Mouse (Mus musculus) embryonic fibroblast, embryonic 13.5 days (primary cell): ENCODE measurements at regions not wholly inside any gene's neighbourhood (a gene's known extent, or its start where the extent isn't known, plus 50 kb on each side); places are given as distances from the start of the nearest gene placed in this dataset.

Experiments used
- CTCF ChIP-seq: IDR thresholded peaks from 2 replicates; pipeline ENCODE4 v1.5.1; 2011; ENCODE audit warnings: mild to moderate bottlenecking, control low read depth, low read length, moderate library complexity, borderline replicate concordance; ENCODE audit not compliant: insufficient read depth
- POLR2A ChIP-seq: IDR thresholded peaks from 2 replicates; pipeline ENCODE4 v1.6.1; 2011; ENCODE audit warnings: low read depth, mild to moderate bottlenecking, control low read depth, low read length, moderate library complexity

GRCm38 (mm10) chr15:88325108-88325507, 275.0 kb upstream of the Zdhhc25 start:
- TF ChIP-seq CTCF (no peak), POLR2A (no peak)
